Mouse (Mus musculus) spleen, embryonic (tissue): ENCODE measurements around the gene Oxsm.

Experiments used
- CTCF ChIA-PET: fragments of 350-600 bp; sonication (Branson Sonifier 250); formaldehyde crosslinking; loops from one replicate; lab custom pipeline; 2022; lab: Charles Lee

Gene Oxsm

DNA sequence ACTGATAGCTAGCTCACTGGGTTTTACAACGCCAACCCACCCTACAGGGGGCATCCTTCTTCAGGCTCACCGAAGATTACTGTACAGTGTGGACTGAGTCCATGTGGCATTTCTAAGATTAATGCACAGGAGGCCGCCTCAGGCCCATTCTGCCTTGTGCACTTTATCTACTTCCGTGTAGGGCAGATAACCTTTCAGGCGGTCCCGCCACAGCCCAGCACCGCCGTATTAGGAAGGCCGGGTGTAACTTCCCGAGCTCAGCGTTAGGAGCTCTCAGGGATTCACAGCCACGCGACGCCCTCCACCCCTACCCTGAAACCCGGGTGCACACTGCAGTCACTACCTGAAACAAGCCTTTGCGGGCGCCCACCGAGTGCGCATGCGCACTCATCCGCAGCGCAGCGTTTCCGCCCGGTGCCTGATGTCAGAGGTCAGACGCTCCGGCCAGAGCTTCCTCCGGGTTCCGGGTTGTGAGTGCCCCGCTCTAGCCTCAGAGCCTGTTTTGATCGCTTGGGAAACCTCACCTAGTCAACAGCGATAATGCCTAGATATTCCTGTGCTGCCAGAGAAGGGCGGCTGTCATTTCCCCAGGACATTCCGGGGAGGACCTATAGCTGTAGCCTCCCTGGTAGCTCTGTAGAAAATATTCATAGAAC is 6.5 kb downstream of the Oxsm start:
- CTCF ChIA-PET: no interaction called here

DNA sequence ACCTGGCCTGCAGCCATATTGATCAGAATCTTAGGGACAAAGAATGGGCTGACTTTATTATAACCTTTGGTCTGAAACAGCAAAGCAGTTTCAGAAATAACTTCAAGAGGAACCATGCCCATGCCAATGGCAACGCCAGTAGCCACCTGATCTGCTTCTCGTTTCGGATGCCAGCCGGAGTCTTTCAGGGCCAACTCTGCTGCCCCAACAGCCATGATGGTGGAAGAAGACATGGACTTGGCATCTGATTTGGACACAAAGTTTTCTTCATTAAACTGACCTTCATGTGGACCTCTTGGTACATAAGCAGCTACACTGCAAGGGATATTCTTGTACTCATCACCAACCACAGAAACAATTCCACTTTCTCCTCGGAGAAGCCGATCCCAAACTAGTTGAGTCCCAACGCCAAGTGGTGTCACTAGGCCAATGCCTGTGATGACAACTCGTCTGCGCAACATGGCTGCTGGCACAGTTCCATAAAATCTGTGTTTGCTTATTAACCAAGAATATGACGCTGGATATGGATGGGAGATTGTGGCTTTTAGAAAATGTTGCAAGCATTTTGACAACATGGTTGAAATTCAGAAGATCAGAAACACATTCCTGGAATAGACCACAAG is 7.3 kb downstream of the Oxsm start:
- CTCF ChIA-PET: no interaction called here

DNA sequence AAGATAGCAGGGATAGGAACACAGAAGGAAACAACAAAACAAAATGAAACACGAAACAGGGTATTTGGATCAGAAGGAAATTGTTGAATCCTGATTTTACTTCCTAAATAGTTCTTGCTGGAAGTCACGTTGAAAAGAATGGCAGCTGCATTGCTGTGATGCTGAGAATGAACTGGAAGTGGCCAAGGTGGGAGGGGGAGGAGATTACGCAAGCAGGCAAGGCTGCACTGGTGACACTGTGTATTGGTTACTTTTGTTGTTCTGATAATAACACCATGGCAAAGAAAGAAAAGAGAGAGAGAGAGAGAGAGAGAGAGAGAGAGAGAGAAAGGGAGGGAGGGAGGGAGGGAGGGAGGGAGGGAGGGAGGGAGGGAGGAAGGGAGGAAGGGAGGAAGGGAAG is 13.1 kb downstream of the Oxsm start:
- CTCF ChIA-PET: no interaction called here

DNA sequence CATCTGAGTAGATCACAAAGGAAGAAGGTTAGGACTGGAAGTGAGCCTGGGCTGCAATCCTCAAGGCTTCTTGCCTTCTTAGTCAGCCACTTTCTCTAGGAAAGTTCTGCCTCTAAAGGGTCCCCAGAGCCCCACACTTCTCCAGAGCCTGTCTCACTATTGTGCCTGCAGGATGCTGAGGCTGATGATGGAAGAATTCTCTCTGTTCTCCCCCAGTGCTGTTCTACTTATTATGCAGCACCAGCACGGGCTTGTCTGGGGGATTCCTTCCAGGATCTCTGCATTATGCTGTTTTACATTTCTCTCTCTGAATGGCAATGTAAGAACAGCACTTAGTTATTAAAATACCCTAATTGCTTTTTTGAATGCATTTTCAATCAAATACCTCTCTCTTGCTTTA is 16.1 kb downstream of the Oxsm start:
- CTCF ChIA-PET: no interaction called here

DNA sequence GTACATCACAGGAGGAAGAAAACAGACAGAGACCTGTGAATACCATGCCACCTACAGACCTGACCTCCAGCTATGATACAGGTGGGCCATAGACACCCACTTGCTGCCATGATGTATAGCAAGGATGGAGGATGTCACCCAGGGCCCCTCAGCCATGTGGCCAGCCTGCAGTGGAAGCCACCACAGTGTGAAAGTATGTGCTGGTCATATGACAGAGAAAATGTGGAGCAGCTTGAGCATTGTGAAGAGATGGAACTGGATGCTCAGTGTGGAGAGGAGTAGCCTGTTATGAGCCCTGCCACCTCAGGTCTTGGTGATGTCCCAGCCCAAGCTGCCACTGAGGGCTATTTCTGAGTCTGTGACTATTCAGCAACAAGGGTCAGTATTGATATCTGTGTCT is 19.0 kb downstream of the Oxsm start:
- CTCF ChIA-PET: no interaction called here

DNA sequence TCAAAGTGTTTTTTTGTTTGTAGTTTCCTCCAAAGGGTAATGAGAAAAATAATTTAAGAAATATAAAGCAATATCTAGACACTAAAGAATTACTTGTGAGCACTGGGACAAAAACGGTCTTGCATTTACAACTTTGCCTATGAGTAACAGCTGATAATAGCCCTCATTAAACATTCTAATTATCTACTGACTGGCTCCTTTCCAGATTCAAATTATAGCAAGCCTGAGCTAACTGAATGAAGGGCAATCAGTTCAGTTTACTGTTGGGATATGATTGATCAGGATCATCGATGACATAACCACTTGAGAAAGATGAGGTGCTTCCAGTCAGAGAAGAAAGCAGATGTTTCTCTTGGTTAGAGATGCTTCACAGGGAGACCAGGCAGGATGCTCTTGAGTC is 20.2 kb downstream of the Oxsm start:
- CTCF ChIA-PET: no interaction called here

DNA sequence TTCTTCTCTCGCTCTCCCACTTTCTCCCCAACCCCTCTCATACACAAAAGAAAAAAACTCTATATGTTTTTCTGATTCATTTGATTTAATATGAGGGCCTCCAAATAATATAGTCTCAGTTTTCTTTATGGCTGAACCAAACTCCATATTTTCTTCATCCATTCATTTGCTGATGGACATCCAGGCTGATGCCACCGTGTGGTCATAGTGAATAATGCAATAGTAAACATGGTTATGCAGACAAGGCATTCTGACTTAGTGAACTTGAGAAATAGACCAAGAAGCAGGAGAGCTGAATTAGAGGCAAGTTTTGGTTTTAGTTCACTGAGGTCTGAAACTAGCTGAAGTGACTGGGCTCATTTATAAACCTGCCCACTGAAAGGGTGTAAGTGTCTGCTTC is 30.6 kb downstream of the Oxsm start:
- CTCF ChIA-PET: no interaction called here

DNA sequence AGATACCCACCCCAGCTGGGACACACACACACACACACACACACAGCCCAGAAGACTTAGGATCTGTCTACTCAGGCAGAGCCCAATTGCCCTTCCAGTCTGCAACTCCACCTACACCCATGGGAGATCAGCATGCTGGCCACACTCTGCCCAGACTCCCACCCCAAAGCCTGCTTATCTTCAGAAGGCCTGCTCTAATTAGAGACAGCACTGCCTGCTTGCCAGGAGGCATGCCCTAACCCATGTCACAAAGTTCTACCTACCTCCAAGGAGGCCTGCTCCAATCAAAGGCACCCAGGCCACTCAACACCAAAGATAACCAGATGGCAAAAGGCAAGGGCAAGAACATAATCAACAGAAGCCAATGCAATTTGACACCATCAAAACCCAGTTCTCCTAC is 41.9 kb downstream of the Oxsm start:
- CTCF ChIA-PET: no interaction called here

DNA sequence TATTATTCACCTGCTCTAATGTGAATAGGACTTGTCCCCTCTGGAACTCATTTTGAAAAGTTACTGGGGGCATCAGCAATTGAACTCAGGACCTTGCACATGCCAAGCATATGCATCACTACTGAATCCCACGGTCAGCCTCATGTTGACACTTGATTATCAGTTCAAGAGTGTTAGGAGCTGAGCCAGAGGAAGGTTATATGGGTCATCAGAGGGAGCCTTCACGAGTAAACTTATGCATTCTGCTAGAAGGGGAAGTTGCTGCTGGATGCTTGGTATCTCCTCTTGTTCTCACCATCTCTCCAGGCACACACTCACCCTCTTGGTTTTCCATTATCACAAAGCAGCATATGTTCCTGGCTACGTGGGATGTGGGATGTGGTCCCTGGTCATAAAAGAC is 47.9 kb downstream of the Oxsm start:
- CTCF ChIA-PET: no interaction called here

DNA sequence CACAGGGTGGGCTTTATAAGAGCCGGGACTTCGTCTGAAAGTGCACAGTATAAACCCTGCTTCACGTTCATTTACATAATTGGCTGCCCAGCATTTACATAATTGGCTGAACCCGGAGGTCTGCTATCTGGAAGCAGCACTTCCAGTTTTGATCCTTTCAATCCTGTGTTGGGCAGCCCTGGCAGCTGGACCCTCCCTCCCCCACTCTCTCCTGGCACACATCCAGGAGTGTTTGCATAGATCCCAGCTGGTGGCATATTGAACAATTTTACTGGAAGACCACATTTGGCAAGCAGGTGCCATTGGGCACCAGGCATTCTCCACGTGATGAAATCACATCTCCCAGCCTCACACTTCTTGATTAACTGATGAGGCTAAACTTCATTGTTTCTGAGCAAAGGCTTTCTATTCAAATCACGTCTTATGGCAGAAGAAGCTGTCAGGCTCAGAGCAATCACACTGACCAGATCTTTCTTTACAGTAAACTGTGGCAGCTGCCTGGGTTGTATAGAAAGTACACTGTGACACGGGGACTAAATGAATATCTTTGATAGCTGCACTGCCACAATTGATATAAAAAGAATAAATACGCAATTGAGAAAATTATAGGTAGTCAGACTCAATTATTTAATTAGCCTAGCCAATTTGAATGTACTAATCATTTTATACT is 48.5 kb downstream of the Oxsm start:
- CTCF ChIA-PET: no interaction called here

DNA sequence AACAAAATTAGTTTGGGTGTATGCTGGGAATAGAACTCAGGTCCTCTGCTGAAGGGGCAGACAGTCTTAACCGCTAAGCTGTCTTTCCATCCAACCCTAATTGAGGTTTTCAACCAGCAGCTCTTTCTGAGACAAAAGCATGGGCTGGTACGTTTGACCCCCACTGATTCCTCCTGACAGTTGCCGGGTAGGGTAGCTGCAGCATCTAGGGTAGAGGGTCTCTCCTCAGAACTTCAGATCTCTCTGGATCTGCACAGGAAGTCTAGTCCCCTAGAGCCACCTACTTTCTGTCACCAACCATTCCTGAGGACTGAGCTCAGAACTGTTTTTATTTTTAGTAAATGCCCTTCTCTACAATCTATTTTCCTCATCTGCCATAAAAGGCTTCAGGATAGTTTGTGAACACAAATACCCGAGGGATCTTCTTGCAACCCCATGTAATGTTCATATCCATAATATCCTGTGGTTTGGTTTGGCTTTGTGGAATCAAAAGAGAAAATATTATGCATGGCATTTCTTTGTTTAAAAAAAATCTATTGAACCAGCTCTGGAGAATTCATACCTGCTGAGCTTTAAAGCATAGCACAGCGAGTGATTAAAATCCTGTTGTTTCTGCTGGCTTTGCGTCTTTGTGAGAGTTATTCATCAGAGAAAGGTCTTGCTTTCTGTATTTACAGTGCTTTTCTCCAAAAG is 49.2 kb downstream of the Oxsm start:
- CTCF ChIA-PET: no interaction called here

DNA sequence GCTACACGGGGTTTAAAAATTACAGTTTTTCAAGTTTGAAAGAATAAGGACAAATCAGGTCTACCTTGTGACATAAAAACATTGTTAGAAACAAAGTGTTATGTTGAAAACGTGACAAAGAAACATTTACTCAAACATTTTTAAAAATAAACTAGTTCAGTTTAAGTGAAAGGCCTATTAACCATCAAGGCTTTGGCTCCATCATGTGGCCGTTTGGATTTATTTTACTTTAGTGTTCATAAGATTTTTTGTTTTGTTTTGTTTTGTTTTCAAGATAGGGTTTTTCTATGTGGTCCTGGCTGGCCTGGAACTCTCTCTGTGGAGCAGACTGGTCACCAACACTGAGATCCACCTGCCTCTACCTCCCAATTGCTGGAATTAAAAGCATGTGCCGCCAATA is 53.1 kb downstream of the Oxsm start:
- CTCF ChIA-PET: interaction anchor here (0.7 kb wide), 2 partner anchors 355 to 1612 kb away, joined by 3 to 4 read pairs; no protein-coding TSS in a partner anchor

DNA sequence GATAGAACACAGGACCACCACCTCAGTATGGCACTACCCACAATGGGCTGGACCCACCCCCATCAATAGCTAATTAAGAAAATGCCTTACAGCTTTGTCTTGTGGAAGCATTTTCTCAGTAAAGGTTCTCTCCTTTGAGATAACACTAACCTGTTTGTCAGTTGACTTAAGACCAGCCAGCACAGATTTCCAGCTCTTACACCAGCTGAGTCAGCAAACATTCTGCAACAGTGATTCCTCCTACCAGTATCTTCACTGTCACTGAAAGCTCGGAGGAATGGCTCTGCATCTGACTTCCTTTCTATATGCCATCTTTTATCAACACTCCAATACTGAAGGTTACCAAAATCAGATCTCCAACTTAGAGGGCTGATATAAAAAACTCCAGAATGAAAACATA is 54.1 kb downstream of the Oxsm start:
- CTCF ChIA-PET: no interaction called here

DNA sequence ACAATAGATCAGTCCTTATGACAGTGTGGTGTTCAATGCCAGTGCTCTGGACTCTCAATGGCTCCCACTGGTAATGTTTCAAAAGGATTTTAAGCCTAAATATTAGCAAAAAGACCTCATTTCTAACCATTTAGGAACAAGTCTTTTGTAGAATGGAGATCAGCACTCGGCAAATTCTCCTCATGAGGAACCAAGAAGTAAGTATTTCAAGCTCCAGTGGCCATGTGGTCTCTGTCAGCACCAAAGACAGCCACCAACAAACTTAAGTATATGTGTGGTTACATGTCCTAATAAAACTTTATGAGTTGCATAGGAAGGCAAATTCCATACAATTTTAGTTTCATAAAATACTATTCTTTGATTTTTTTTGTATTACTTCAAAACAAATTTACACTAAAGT is 55.5 kb downstream of the Oxsm start:
- CTCF ChIA-PET: interaction anchor here (0.6 kb wide), 1 partner anchor 30 kb away, joined by 4 read pairs; no protein-coding TSS in a partner anchor

DNA sequence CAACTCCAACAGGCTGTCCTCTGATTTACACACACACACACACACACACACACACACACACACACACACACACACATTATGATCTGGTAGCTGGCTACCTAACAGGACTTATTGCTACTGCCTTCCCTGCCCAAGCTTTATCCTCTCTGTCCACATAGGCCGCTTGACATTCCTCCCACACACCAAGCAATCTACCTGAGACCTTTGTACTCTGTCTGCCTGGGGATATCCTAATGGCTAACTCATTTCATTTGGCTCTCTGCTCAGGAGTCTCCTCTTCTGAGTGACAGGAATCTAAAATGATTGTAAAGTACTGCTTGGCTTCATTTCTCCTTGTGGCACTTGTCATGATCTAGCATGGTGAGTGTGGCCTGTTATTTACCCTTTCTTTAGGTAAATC is 60.5 kb downstream of the Oxsm start:
- CTCF ChIA-PET: interaction anchor here (0.6 kb wide), 1 partner anchor 1217 kb away, joined by 7 read pairs; no protein-coding TSS in a partner anchor
